In the genomic region with DNA sequence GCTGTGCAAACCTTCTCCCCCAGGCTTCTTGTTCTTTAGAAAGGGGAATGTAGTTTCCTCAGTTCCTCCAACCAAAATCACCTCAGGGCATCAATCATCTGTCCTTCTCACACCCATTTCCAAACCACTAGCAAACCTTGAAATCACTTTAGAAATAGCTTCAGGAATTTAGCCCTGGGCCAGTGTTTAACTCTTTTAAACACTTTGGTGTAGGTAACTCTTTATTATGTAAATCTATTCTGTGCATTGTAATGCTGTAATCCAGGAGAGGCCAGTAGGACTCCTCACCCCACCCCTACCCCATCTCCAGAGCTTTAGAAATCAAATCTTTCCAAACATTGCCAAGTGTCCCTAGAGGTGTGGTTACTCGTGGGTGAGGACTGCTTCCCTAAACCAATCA, we compare ENCODE assay signal across 25 mouse cellular contexts.
"Had no signal": no experiment of that assay in that cellular context is flagged by ENCODE, and none has a peak within 500 bp of the region (broad histone marks: within the 10 kb centered on the region; RNA-seq: fewer than 3 reads in every experiment).

No protein-coding gene starts in this region.

- H3K4me3 ChIP-seq: gastrocnemius, adult 2 months; heart, embryonic 10.5 days; heart, embryonic 12.5 days; hindbrain, embryonic 13.5 days; hindbrain, embryonic 15.5 days; kidney, embryonic 15.5 days; layer of hippocampus, adult 2 months; left cerebral cortex, adult 2 months; limb, embryonic 10.5 days; limb, embryonic 12.5 days; liver, embryonic 13.5 days; liver, embryonic 15.5 days had no signal

- H3K36me3 ChIP-seq: heart, embryonic 10.5 days; heart, embryonic 12.5 days; hindbrain, embryonic 13.5 days; hindbrain, embryonic 15.5 days; kidney, embryonic 15.5 days; limb, embryonic 10.5 days; limb, embryonic 12.5 days; liver, embryonic 13.5 days; liver, embryonic 15.5 days had no signal

- DNase-seq: gastrocnemius, adult 2 months; gastrocnemius, postnatal 10 days; gastrocnemius, postnatal 25 days; heart, adult 18-20 months; heart, postnatal 14 days; heart, postnatal 36 days; kidney, adult 11 months; kidney, adult 2 months; kidney, adult 9 months; kidney, postnatal 14 days; kidney, postnatal 36 days; liver; liver, embryonic 13.5 days had no signal

- H3K27ac ChIP-seq: gastrocnemius, adult 2 months; heart, embryonic 10.5 days; hindbrain, embryonic 13.5 days; hindbrain, embryonic 15.5 days; hindbrain, postnatal 0 days; kidney, embryonic 15.5 days; kidney, postnatal 0 days; layer of hippocampus, adult 2 months; left cerebral cortex, adult 2 months; limb, embryonic 10.5 days; limb, embryonic 12.5 days; liver, embryonic 13.5 days; liver, embryonic 15.5 days had no signal

- H3K9me3 ChIP-seq: heart, embryonic 10.5 days; heart, embryonic 12.5 days; hindbrain, embryonic 13.5 days; hindbrain, embryonic 15.5 days; kidney, embryonic 15.5 days; limb, embryonic 10.5 days; limb, embryonic 12.5 days; liver, embryonic 13.5 days; liver, embryonic 15.5 days had no signal

- H3K4me1 ChIP-seq: heart, embryonic 10.5 days; heart, embryonic 12.5 days; hindbrain, embryonic 13.5 days; hindbrain, embryonic 15.5 days; kidney, embryonic 15.5 days; limb, embryonic 10.5 days; limb, embryonic 12.5 days; liver, embryonic 13.5 days; liver, embryonic 15.5 days had no signal

- H3K9ac ChIP-seq: heart, embryonic 12.5 days; hindbrain, embryonic 13.5 days; hindbrain, embryonic 15.5 days; kidney, embryonic 15.5 days; limb, embryonic 12.5 days; liver, embryonic 13.5 days; liver, embryonic 15.5 days had no signal
